17 mouse cellular contexts compared by ENCODE assay signal in the genomic region with DNA sequence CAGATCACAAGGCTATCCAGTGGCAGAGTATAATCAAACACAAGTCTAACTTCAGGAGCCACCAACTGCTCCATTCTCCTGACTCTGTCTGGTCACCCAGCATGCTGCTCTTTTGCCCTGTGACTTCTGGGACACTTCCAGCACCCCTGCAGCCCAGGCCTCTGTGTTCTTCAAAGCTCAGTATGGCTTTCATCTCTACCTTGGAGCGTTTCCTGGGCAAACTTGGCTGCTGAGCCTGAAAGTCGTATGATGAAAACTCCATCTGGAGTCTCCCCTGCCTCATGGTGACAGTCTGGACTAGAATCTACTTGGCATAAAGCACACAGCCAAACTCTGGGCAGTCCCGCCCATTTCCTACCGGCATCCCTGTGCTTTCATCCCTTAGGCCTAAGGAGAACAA.
DNase-seq lines count a peak whose midpoint lies in the region; ATAC-seq and TF ChIP-seq lines count a peak whose summit lies in the region.
"Had no signal": no experiment of that assay in that cellular context is flagged by ENCODE, and none has a peak within 500 bp of the region (broad histone marks: within the 10 kb centered on the region; RNA-seq: fewer than 3 reads in every experiment).

No protein-coding gene starts in this region.

- TF ChIP-seq CTCF in cerebellum, adult 2 months (IDR thresholded peaks at IDR 0.05; ENCODE audit: borderline replicate concordance, insufficient read depth, low read depth, low read length) = no peak
- TF ChIP-seq CTCF in layer of hippocampus, adult 2 months (conservative IDR thresholded peaks at IDR 0.05) = no peak

- peaks cover 7% of the 10 kb centered on the region; the same call in 1 of the 2 replicates for H3K4me1 ChIP-seq in cerebellum, adult 2 months (ENCODE audit: control insufficient read depth, insufficient read depth, low read length)

- no peak for DNase-seq in frontal cortex, postnatal 10 days (ENCODE audit: low spot score in 2 of 2)
- peak; percentile 87 to 93 for DNase-seq in cerebellum, adult 2 months
- DNase-seq in layer of hippocampus, adult 2 months (ENCODE audit: low spot score in 2 of 2) = peak; percentile 36 to 39
- DNase-seq in right cerebral cortex, adult 18-20 months = peak; percentile 21
- no peak for DNase-seq in kidney, adult 9 months
- no peak for DNase-seq in gastrocnemius, postnatal 25 days
- DNase-seq: embryo, embryonic 11 days; heart, adult 18-20 months; heart, postnatal 14 days; spleen, adult 18-20 months had no signal

- WGBS in cerebellum, adult 2 months = 2% methylated on average over 4 of the region's 4 CpGs

- no peak for TF ChIP-seq POLR2A in cerebellum, adult 2 months (IDR thresholded peaks at IDR 0.05; ENCODE audit: borderline replicate concordance, insufficient read depth, low read length)

- no peaks in the 10 kb centered on the region for H3K27me3 ChIP-seq in cerebellum, adult 2 months (ENCODE audit: control insufficient read depth, insufficient read depth, low read length)
- H3K27me3 ChIP-seq: hindbrain, embryonic 15.5 days; kidney, embryonic 15.5 days; lung, embryonic 15.5 days; Patski had no signal

- no peak overlapping the region for H3K4me3 ChIP-seq in cerebellum, adult 2 months (replicated peaks; ENCODE audit: insufficient read depth, low read depth, low read length)
- no peak overlapping the region for H3K4me3 ChIP-seq in layer of hippocampus, adult 2 months
- H3K4me3 ChIP-seq: hindbrain, embryonic 15.5 days; kidney, embryonic 15.5 days; lung, embryonic 15.5 days; myocyte had no signal

- H3K27ac ChIP-seq in cerebellum, adult 2 months (ENCODE audit: insufficient read depth, low read length) = no peak overlapping the region
- H3K27ac ChIP-seq in layer of hippocampus, adult 2 months = no peak overlapping the region
- H3K27ac ChIP-seq: hindbrain, embryonic 15.5 days; kidney, embryonic 15.5 days; lung, embryonic 15.5 days had no signal

- peak; percentile 45; the same call in 1 of the 2 replicates for ATAC-seq in frontal cortex, adult (ENCODE audit: low TSS enrichment)
- no peak for ATAC-seq in megakaryocyte-erythroid progenitor cell, adult 5-6 weeks (replicated peaks; ENCODE audit: low FRiP score, low TSS enrichment, poor library complexity, severe bottlenecking)
- ATAC-seq: Patski had no signal

Comparison
In these comparisons a context has a peak if more than half of its experiments do, and no peak if none do; other contexts are left out.
1. DNase-seq: peak in cerebellum, adult 2 months (2 of 2), layer of hippocampus, adult 2 months (2 of 2) and right cerebral cortex, adult 18-20 months (single experiment); none in frontal cortex, postnatal 10 days (0 of 2), kidney, adult 9 months (single experiment) and gastrocnemius, postnatal 25 days (single experiment).